In genomic region chr11:68549597-68549996, GRCm38 (mm10) we compare ENCODE assay signal across 13 mouse cellular contexts. TPM values are rescaled to one million over a fixed set of nuclear protein-coding genes. Genes with fewer than 3 reads are reported as not detected.
DNase-seq lines count a peak whose midpoint lies in the region; ATAC-seq and TF ChIP-seq lines count a peak whose summit lies in the region.
"Had no signal": no experiment of that assay in that cellular context is flagged by ENCODE, and none has a peak within 500 bp of the region (broad histone marks: within the 10 kb centered on the region; RNA-seq: fewer than 3 reads in every experiment).

No protein-coding gene starts in this region.

- no peak for ATAC-seq in kidney, postnatal 0 days (replicated peaks; ENCODE audit: low FRiP score, low read depth)

- no peaks in the 10 kb centered on the region for H3K27me3 ChIP-seq in kidney, postnatal 0 days (ENCODE audit: insufficient read depth, low read length)
- no peaks in the 10 kb centered on the region for H3K27me3 ChIP-seq in CH12.LX (replicated peaks)

- no peaks in the 10 kb centered on the region for H3K9me3 ChIP-seq in kidney, postnatal 0 days (replicated peaks; ENCODE audit: low read length)
- no peaks in the 10 kb centered on the region for H3K9me3 ChIP-seq in CH12.LX (replicated peaks; ENCODE audit: low read length)
- H3K9me3 ChIP-seq: forebrain, embryonic 10.5 days had no signal

- TF ChIP-seq EP300 in CH12.LX (IDR thresholded peaks at IDR 0.05; ENCODE audit: low read length) = no peak

- TF ChIP-seq RAD21 in CH12.LX (IDR thresholded peaks at IDR 0.05; ENCODE audit: low read depth, low read length) = peak; percentile 71

- WGBS in kidney, postnatal 0 days = 63% methylated on average over 3 of the region's 3 CpGs

- H3K4me3 ChIP-seq in kidney, postnatal 0 days (replicated peaks; ENCODE audit: low read depth, low read length) = no peak overlapping the region
- H3K4me3 ChIP-seq in CH12.LX (replicated peaks in 1 of 3; ENCODE audit: low read depth in 2 of 3, low read length in 2 of 3, poor library complexity in 1 of 3) = no peak overlapping the region
- H3K4me3 ChIP-seq in cortical plate, adult 2 months (ENCODE audit: insufficient read depth, low read length) = no peak overlapping the region
- H3K4me3 ChIP-seq: forebrain, embryonic 10.5 days had no signal

- no peak for DNase-seq in kidney, postnatal 0 days (ENCODE audit: low spot score)
- DNase-seq in kidney, postnatal 4 days = no peak
- DNase-seq in 3T3-L1 (ENCODE audit: low read depth, low spot score) (peak; percentile 34), CH12.LX (ENCODE audit: extremely low read depth) (peak; percentile 62)
- DNase-seq in frontal cortex, postnatal 36 days (ENCODE audit: low spot score in 2 of 2) = no peak
- DNase-seq in right cerebral cortex, postnatal 25 days = no peak
- no peak for DNase-seq in ovary, postnatal 10 days (ENCODE audit: low spot score)
- DNase-seq: gastrocnemius, postnatal 36 days; heart, postnatal 4 days had no signal

- no peak for TF ChIP-seq POLR2A in CH12.LX (IDR thresholded peaks at IDR 0.05; ENCODE audit: low read depth, low read length)
- no peak for TF ChIP-seq POLR2A in cortical plate, adult 2 months (IDR thresholded peaks at IDR 0.05; ENCODE audit: extremely low read depth, insufficient read depth, low read length)

- in situ Hi-C loops in CH12.LX (cut with MboI; ENCODE audit: low pct_ligation_motif_present, low pct_unique_long_range_greater_than_20kb, low sequenced_read_pairs) = no loop called here

- H3K79me2 ChIP-seq in CH12.LX (replicated peaks; ENCODE audit: control insufficient read depth, extremely low read depth, insufficient read depth, poor library complexity, severe bottlenecking) = no peaks in the 10 kb centered on the region

- no peak overlapping the region for H3K9ac ChIP-seq in kidney, postnatal 0 days (ENCODE audit: low read depth, low read length)
- no peak overlapping the region for H3K9ac ChIP-seq in CH12.LX (ENCODE audit: insufficient read depth, low read depth)

- H3K27ac ChIP-seq in kidney, postnatal 0 days = no peak overlapping the region
- no peak overlapping the region for H3K27ac ChIP-seq in CH12.LX (ENCODE audit: insufficient read depth, low read depth)
- H3K27ac ChIP-seq in cortical plate, adult 2 months (ENCODE audit: insufficient read depth, low read length) = no peak overlapping the region
- H3K27ac ChIP-seq: forebrain, embryonic 10.5 days had no signal

- H3K4me1 ChIP-seq in kidney, postnatal 0 days (replicated peaks; ENCODE audit: insufficient read depth, low read length) = 0 out of 2 replicates have a peak, but pooled peaks cover 3% of the 10 kb centered on the region
- peaks cover 9 to 71% of the 10 kb centered on the region in 2 experiments for H3K4me1 ChIP-seq in CH12.LX (ENCODE audit: control insufficient read depth in 1 of 2, insufficient read depth in 2 of 2)
- no peaks in the 10 kb centered on the region for H3K4me1 ChIP-seq in cortical plate, adult 2 months (ENCODE audit: control insufficient read depth, insufficient read depth, low read length)

- H3K36me3 ChIP-seq in kidney, postnatal 0 days (ENCODE audit: insufficient read depth, low read length) = no peaks in the 10 kb centered on the region
- peaks cover 76 to 94% of the 10 kb centered on the region in 2 experiments for H3K36me3 ChIP-seq in CH12.LX (replicated peaks in 1 of 2; ENCODE audit: control insufficient read depth in 1 of 2, insufficient read depth in 1 of 2, low read length in 1 of 2)
- H3K36me3 ChIP-seq: forebrain, embryonic 10.5 days had no signal

- dilution Hi-C loops in CH12.LX (cut with MboI; ENCODE audit: extremely low pct_ligation_motif_present, extremely low pct_unique_long_range_greater_than_20kb, low sequenced_read_pairs) = no loop called here

- H3K4me2 ChIP-seq in kidney, postnatal 0 days (ENCODE audit: low read length) = no peak overlapping the region
- no peak overlapping the region for H3K4me2 ChIP-seq in CH12.LX (ENCODE audit: insufficient read depth, low read depth, poor library complexity, severe bottlenecking)

- peak; percentile 58 for TF ChIP-seq CTCF in kidney, postnatal 0 days (IDR thresholded peaks at IDR 0.05; ENCODE audit: low read depth)
- TF ChIP-seq CTCF in CH12.LX (conservative IDR thresholded peaks at IDR 0.05 in 1 of 2, IDR thresholded peaks at IDR 0.05 in 1 of 2; ENCODE audit: low read depth in 2 of 2, low read length in 2 of 2) = peak; percentile 86 to 96
- peak; percentile 48 for TF ChIP-seq CTCF in cortical plate, adult 2 months (IDR thresholded peaks at IDR 0.05; ENCODE audit: extremely low read depth, insufficient read depth, low read length)

TF ChIP-seq in CH12.LX, 34 proteins besides CTCF, POLR2A, EP300 and RAD21:
- TF ChIP-seq TCF12 (IDR thresholded peaks at IDR 0.05; ENCODE audit: low read depth, low read length) (0 out of 2 replicates have a peak, but pooled peaks have one; percentile 10), GABPA (IDR thresholded peaks at IDR 0.05; ENCODE audit: insufficient replicate concordance, low read depth, low read length) (no peak), ELF1 (IDR thresholded peaks at IDR 0.05; ENCODE audit: low read depth, low read length) (no peak), MEF2A (IDR thresholded peaks at IDR 0.05; ENCODE audit: borderline replicate concordance, low read depth, low read length) (0 out of 2 replicates have a peak, but pooled peaks have one; percentile 13), ZC3H11A (IDR thresholded peaks at IDR 0.05; ENCODE audit: low read depth, low read length) (peak; percentile 30; the same call in 1 of the 2 replicates), SMC3 (IDR thresholded peaks at IDR 0.05; ENCODE audit: low read depth, low read length) (peak; percentile 91)
TF ChIP-seq in CH12.LX: peak in this region for 4.

RNA-seq across cellular contexts. Expression of gene Mfsd6l, which starts 6.4 kb away (rescaled TPM):
- polyA plus RNA-seq in kidney, postnatal 0 days (2015; fragmentation: Nextera tagmentation; extraction: Ambion mirVana) = 4.3 and 4.7 TPM in 2 replicates
- total RNA-seq in CH12.LX (2012; rRNA removed) = 4.1 and 4.2 TPM in 2 replicates
- 4.0 and 5.1 TPM in 2 replicates for total RNA-seq in CH12.LX (2014; rRNA removed)
- polyA plus RNA-seq in CH12.LX (2012; ENCODE audit: insufficient read length, low read depth) = 6.4 and 7.2 TPM in 2 replicates
- 0.08 TPM in 2 replicates for polyA plus RNA-seq in cortical plate, adult 2 months (2012; rRNA removed)
- total RNA-seq: gastrocnemius, postnatal 36 days; left cerebral cortex, postnatal 25 days had no signal

RNA-seq across cellular contexts. Expression of gene Ccdc42, which starts 37.2 kb away (rescaled TPM):
- 2.9 and 3.0 TPM in 2 replicates for polyA plus RNA-seq in kidney, postnatal 0 days (2015; fragmentation: Nextera tagmentation; extraction: Ambion mirVana)
- total RNA-seq in CH12.LX (2012; rRNA removed) (not detected in 2 replicates), CH12.LX (2014; rRNA removed) (not detected in 2 replicates)
- polyA plus RNA-seq in CH12.LX (2012; ENCODE audit: insufficient read length, low read depth) = not detected in 2 replicates
- 0.36 and 0.92 TPM in 2 replicates for polyA plus RNA-seq in cortical plate, adult 2 months (2012; rRNA removed)
- total RNA-seq: gastrocnemius, postnatal 36 days; monocyte, adult 5-6 weeks had no signal

RNA-seq across cellular contexts. Expression of gene Pik3r6, which starts 46.8 kb away (rescaled TPM):
- 3.9 and 4.2 TPM in 2 replicates for polyA plus RNA-seq in kidney, postnatal 0 days (2015; fragmentation: Nextera tagmentation; extraction: Ambion mirVana)
- 88.4 and 102 TPM in 2 replicates for total RNA-seq in CH12.LX (2012; rRNA removed)
- 80.9 and 82.9 TPM in 2 replicates for total RNA-seq in CH12.LX (2014; rRNA removed)
- polyA plus RNA-seq in CH12.LX (2012; ENCODE audit: insufficient read length, low read depth) = 90.2 and 95.9 TPM in 2 replicates
- 3.8 and 4.4 TPM in 2 replicates for polyA plus RNA-seq in cortical plate, adult 2 months (2012; rRNA removed)

Comparison
In these comparisons a context has a peak if more than half of its experiments do, and no peak if none do; other contexts are left out.
1. DNase-seq: peak in 3T3-L1 (single experiment) and CH12.LX (single experiment); none in kidney, postnatal 0 days (single experiment), kidney, postnatal 4 days (0 of 2), frontal cortex, postnatal 36 days (0 of 2), right cerebral cortex, postnatal 25 days (single experiment) and ovary, postnatal 10 days (single experiment).
2. RNA of gene Pik3r6, which starts 46.8 kb away (polyA plus RNA-seq): 90.2 to 95.9 TPM in CH12.LX; 3.9 to 4.2 TPM in kidney, postnatal 0 days and 3.8 to 4.4 TPM in cortical plate, adult 2 months; every median in the first group is over 10 times any median in the second.
3. Peak in every context shown above with its lines, with median percentiles within 50 percentile points of each other: CTCF ChIP-seq.